ENCODE assay signal across 10 mouse cellular contexts in genomic region chr16:94143325-94143724, GRCm38 (mm10). TPM values are rescaled to one million over a fixed set of nuclear protein-coding genes. Genes with fewer than 3 reads are reported as not detected.
A peak's percentile ranks its signal among the peaks of the same experiment; 100 is the strongest.
DNase-seq lines count a peak whose midpoint lies in the region; ATAC-seq lines count a peak whose summit lies in the region.
"Had no signal": no experiment of that assay in that cellular context is flagged by ENCODE, and none has a peak within 500 bp of the region (broad histone marks: within the 10 kb centered on the region; RNA-seq: fewer than 3 reads in every experiment).

No protein-coding gene starts in this region.

- H3K27me3 ChIP-seq in lung, embryonic 15.5 days = no peaks in the 10 kb centered on the region
- H3K27me3 ChIP-seq in hindbrain, embryonic 12.5 days = peaks cover 6% of the 10 kb centered on the region; the same call in 1 of the 2 replicates
- H3K27me3 ChIP-seq in neural tube, embryonic 13.5 days = peaks cover 13% of the 10 kb centered on the region; the same call in 1 of the 2 replicates

- 6% methylated on average over 10 of the region's 10 CpGs for WGBS in lung, embryonic 15.5 days
- 42% methylated on average over 10 of the region's 10 CpGs for WGBS in hindbrain, embryonic 12.5 days
- 14% methylated on average over 10 of the region's 10 CpGs for WGBS in neural tube, embryonic 13.5 days

- H3K4me2 ChIP-seq in lung, embryonic 15.5 days = peak overlapping the region; percentile 26; the same call in 1 of the 2 replicates
- H3K4me2 ChIP-seq in hindbrain, embryonic 12.5 days (replicated peaks) = 0 out of 2 replicates have a peak overlapping the region, but pooled peaks have one; percentile 2
- H3K4me2 ChIP-seq in neural tube, embryonic 13.5 days = 0 out of 2 replicates have a peak overlapping the region, but pooled peaks have one; percentile 13

- no peaks in the 10 kb centered on the region for H3K9me3 ChIP-seq in lung, embryonic 15.5 days
- no peaks in the 10 kb centered on the region for H3K9me3 ChIP-seq in hindbrain, embryonic 12.5 days (replicated peaks)
- no peaks in the 10 kb centered on the region for H3K9me3 ChIP-seq in neural tube, embryonic 13.5 days

- DNase-seq in heart, adult 11 months = peak; percentile 88
- no peak for DNase-seq in heart, postnatal 4 days
- no peak for DNase-seq in lung, postnatal 25 days (ENCODE audit: low spot score)
- DNase-seq in right cerebral cortex, postnatal 4 days = no peak
- no peak for DNase-seq in left cerebral cortex, postnatal 4 days
- DNase-seq: cerebellum, postnatal 10 days; gastrocnemius, adult 2 months had no signal

- H3K4me3 ChIP-seq in lung, embryonic 15.5 days = no peak overlapping the region
- H3K4me3 ChIP-seq in hindbrain, embryonic 12.5 days = no peak overlapping the region
- no peak overlapping the region for H3K4me3 ChIP-seq in neural tube, embryonic 13.5 days
- H3K4me3 ChIP-seq: gastrocnemius, adult 2 months had no signal

- peak; percentile 56; the same call in 1 of the 2 replicates for ATAC-seq in lung, embryonic 15.5 days (ENCODE audit: borderline replicate concordance, extremely low read depth, low FRiP score, low TSS enrichment)
- no peak for ATAC-seq in hindbrain, embryonic 12.5 days (ENCODE audit: low FRiP score)
- no peak for ATAC-seq in neural tube, embryonic 13.5 days (ENCODE audit: low read depth)

- H3K36me3 ChIP-seq in lung, embryonic 15.5 days = no peaks in the 10 kb centered on the region
- no peaks in the 10 kb centered on the region for H3K36me3 ChIP-seq in hindbrain, embryonic 12.5 days
- H3K36me3 ChIP-seq in neural tube, embryonic 13.5 days = 0 out of 2 replicates have a peak, but pooled peaks cover 2% of the 10 kb centered on the region

- no peak overlapping the region for H3K27ac ChIP-seq in lung, embryonic 15.5 days
- H3K27ac ChIP-seq in hindbrain, embryonic 12.5 days = no peak overlapping the region
- no peak overlapping the region for H3K27ac ChIP-seq in neural tube, embryonic 13.5 days (replicated peaks)
- H3K27ac ChIP-seq: gastrocnemius, adult 2 months had no signal

- H3K9ac ChIP-seq in lung, embryonic 15.5 days = no peak overlapping the region
- H3K9ac ChIP-seq in hindbrain, embryonic 12.5 days = no peak overlapping the region
- no peak overlapping the region; the same call in 1 of the 2 replicates for H3K9ac ChIP-seq in neural tube, embryonic 13.5 days

- intact Hi-C loops in left cerebral cortex, postnatal 4 days (cut with DNase I) = no loop called here

- H3K4me1 ChIP-seq in lung, embryonic 15.5 days = peaks cover 19% of the 10 kb centered on the region
- H3K4me1 ChIP-seq in hindbrain, embryonic 12.5 days = peaks cover 18% of the 10 kb centered on the region
- peaks cover 20% of the 10 kb centered on the region for H3K4me1 ChIP-seq in neural tube, embryonic 13.5 days (replicated peaks)

RNA-seq across cellular contexts. Expression of gene Sim2, which starts 58.6 kb away (rescaled TPM):
- total RNA-seq in heart, postnatal 4 days (2021) = not detected
- 0.12 and 0.15 TPM in 2 replicates for polyA plus RNA-seq in lung, embryonic 15.5 days (2015; fragmentation: Nextera tagmentation; extraction: Ambion mirVana)
- polyA plus RNA-seq in hindbrain, embryonic 12.5 days (2016; fragmentation: Nextera tagmentation; extraction: Ambion mirVana) = 1.6 and 1.8 TPM in 2 replicates
- 0.12 and 0.28 TPM in 2 replicates for polyA plus RNA-seq in neural tube, embryonic 13.5 days (2015; fragmentation: Nextera tagmentation; extraction: Ambion mirVana)
- total RNA-seq in left cerebral cortex, postnatal 4 days (2021) = under 1 TPM in 1 of 2 experiments, not detected in 1; 0.12 TPM
